Mouse (Mus musculus): ENCODE measurements around the gene Ccdc158. TPM values are rescaled to one million over a fixed set of nuclear protein-coding genes. Genes with fewer than 3 reads are reported as not detected.
A peak's percentile ranks its signal among the peaks of the same experiment; 100 is the strongest.

Gene Ccdc158
- polyA plus RNA-seq, 1 experiment from 2014 or later, result 0.10 TPM

DNA sequence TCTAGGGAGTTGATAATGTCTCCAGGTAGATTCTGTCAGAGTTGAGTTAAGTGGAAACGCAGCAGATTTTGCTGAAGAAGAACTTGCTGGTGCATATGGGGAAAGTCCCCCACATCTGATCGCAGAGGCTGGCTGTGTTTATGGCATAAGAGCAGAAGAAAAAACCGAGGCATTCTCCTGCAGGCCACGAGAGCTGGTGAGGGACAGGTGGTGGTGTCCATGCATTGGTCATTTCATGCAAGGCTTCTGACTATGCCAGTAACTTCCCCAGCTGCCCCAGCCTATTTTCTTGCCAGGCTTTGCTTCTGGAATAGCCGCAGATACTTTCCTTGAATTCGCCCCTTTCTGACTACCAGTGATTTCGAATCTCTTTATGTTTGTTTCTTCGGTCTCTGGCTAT is 78.2 kb downstream of the Ccdc158 start:
- ATAC-seq (ENCODE audit: insufficient read depth), result no peak
- 75% methylated on average over 8 of the region's 8 CpGs for WGBS (ENCODE audit: insufficient replicate concordance)
- no peak overlapping the region for H3K27ac ChIP-seq (replicated peaks)
- H3K4me3 ChIP-seq (replicated peaks), result no peak overlapping the region
- H3K4me1 ChIP-seq (replicated peaks), result no peaks in the 10 kb centered on the region
- H3K9ac ChIP-seq, result no peak overlapping the region
- H3K4me2 ChIP-seq, result no peak overlapping the region
- H3K9me3 ChIP-seq (replicated peaks), result no peaks in the 10 kb centered on the region
- H3K36me3 ChIP-seq (replicated peaks), result no peaks in the 10 kb centered on the region
- peaks cover 7% of the 10 kb centered on the region for H3K27me3 ChIP-seq

DNA sequence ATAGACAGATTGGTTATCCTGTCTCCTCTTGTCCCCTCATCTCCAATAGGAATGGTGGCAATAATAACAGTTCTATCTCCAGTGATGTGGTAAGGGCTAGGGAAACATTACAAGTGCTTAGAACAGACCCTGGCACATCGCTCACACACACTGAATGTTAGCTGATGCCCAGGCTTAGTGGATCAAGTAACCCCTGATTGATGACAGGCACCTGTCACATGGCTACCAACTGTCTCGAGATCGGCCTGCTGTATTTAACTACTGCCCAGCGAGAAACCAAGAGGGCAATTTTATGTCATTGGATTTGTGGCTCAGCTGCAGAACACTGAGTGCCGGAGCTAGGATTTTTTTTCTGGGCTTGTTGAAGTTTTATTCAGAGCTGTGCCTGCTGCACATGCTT is 80.0 kb downstream of the Ccdc158 start:
- Histone ChIP-seq H3K9me3 (replicated peaks) (no peaks in the 10 kb centered on the region), H3K27ac (replicated peaks) (no peak overlapping the region), H3K4me2 (no peak overlapping the region), H3K36me3 (replicated peaks) (no peaks in the 10 kb centered on the region), H3K4me1 (replicated peaks) (no peaks in the 10 kb centered on the region), H3K9ac (no peak overlapping the region), H3K27me3 (no peaks in the 10 kb centered on the region), H3K4me3 (replicated peaks) (no peak overlapping the region)
- no peak for ATAC-seq (ENCODE audit: insufficient read depth)
- WGBS (ENCODE audit: insufficient replicate concordance), result 65% methylated on average over 5 of the region's 5 CpGs

DNA sequence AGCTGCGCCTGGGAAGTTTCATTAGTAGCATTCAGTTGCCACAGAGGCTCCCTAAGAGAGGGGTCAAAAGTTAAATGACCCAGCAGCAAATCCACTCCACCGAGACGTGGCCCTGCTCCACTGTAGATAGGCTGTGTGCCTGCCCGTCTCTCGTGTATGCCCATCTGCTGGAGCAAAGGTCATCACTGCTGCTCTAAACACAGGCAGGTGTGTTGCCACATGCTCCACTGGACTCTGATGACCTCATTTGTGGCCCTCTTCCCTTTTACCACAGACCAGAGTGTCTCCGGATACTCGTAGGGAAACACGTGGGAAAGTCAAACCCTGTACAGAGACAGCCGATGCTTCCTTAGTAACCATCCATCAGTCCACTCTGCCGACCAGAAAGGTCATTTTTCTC is 89.1 kb downstream of the Ccdc158 start:
- H3K4me2 ChIP-seq, result no peak overlapping the region
- peak; percentile 73 for ATAC-seq (ENCODE audit: insufficient read depth)
- no peaks in the 10 kb centered on the region for H3K9me3 ChIP-seq (replicated peaks)
- no peak overlapping the region for H3K27ac ChIP-seq (replicated peaks)
- H3K36me3 ChIP-seq (replicated peaks), result no peaks in the 10 kb centered on the region
- H3K9ac ChIP-seq, result no peak overlapping the region
- H3K4me3 ChIP-seq (replicated peaks), result no peak overlapping the region
- H3K27me3 ChIP-seq, result no peaks in the 10 kb centered on the region
- H3K4me1 ChIP-seq (replicated peaks), result no peaks in the 10 kb centered on the region
- 64% methylated on average over 10 of the region's 10 CpGs for WGBS (ENCODE audit: insufficient replicate concordance)

DNA sequence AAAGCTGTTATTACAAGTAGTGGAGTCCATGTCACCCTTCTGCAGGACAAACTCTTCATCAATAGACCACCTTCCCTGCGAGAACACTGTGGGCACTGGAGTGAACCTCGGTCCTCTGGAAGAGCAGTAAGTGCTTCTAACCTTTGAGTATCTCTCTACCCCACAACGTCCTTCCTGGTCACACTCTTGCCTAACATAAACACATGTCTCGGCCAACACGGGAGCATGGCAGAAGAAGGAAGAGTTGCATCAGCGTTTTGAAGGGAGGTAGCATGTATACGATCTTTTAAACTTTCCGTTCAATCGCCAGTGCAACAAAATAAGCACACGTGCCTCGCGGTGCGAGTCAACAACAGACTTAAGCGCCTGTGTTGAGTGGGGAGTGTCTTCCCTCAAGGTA is 95.5 kb downstream of the Ccdc158 start:
- Histone ChIP-seq H3K36me3 (replicated peaks) (no peaks in the 10 kb centered on the region), H3K4me3 (replicated peaks) (no peak overlapping the region), H3K27ac (replicated peaks) (no peak overlapping the region), H3K9me3 (replicated peaks) (no peaks in the 10 kb centered on the region), H3K27me3 (no peaks in the 10 kb centered on the region), H3K9ac (no peak overlapping the region), H3K4me2 (no peak overlapping the region), H3K4me1 (replicated peaks) (no peaks in the 10 kb centered on the region)
- no peak for ATAC-seq (ENCODE audit: insufficient read depth)
- 65% methylated on average over 14 of the region's 14 CpGs for WGBS (ENCODE audit: insufficient replicate concordance)

DNA sequence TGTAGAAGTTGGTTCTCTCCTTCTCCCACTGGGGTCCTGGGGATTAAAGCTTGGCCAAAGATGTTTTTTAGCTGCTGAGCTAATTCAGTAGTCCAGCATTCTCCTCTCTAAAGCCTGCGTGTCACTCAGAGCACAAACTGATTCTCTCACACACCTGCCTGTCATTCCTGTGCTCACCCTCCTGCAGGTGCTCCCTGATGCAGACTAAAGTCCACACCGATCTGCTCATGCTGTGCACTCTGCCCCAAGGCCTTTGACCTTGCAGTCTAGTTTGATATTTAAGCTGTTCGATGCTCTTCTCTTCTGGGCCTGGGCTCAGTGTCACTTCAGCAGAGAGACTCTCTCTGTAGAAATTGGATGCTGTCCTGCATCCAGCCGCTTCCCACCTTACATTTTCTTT is 103.8 kb downstream of the Ccdc158 start:
- Histone ChIP-seq H3K27ac (replicated peaks) (no peak overlapping the region), H3K4me3 (replicated peaks) (no peak overlapping the region), H3K9ac (no peak overlapping the region), H3K36me3 (replicated peaks) (no peaks in the 10 kb centered on the region), H3K27me3 (no peaks in the 10 kb centered on the region), H3K4me2 (no peak overlapping the region; the same call in 1 of the 2 replicates), H3K4me1 (replicated peaks) (no peaks in the 10 kb centered on the region), H3K9me3 (replicated peaks) (no peaks in the 10 kb centered on the region)
- ATAC-seq (ENCODE audit: insufficient read depth), result peak; percentile 76
- WGBS (ENCODE audit: insufficient replicate concordance), result 55% methylated on average over 4 of the region's 4 CpGs

DNA sequence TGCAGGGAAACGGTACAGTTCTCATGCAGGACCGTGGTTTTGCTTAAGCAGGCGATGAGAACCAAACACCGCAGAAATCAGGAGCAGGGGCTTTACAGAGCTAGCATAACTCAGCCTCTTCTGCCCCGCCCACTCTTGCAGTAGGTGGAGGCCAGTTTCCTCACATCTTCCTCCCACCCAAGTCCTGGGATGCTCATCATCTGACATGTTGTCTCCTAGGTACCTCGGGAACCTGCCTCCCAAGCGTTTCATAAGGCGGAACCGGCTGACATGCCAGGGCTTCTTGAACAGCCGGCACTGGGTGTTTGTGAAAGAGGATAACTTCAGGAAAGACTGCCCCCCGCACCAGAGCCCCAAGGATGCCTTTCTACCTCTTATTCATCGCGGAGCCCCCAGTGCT is 113.1 kb downstream of the Ccdc158 start:
- no peak overlapping the region for H3K4me2 ChIP-seq
- no peak overlapping the region for H3K9ac ChIP-seq
- no peak overlapping the region for H3K27ac ChIP-seq (replicated peaks)
- H3K9me3 ChIP-seq (replicated peaks), result no peaks in the 10 kb centered on the region
- ATAC-seq (ENCODE audit: insufficient read depth), result no peak
- no peaks in the 10 kb centered on the region for H3K27me3 ChIP-seq
- no peak overlapping the region for H3K4me3 ChIP-seq (replicated peaks)
- no peaks in the 10 kb centered on the region for H3K36me3 ChIP-seq (replicated peaks)
- WGBS (ENCODE audit: insufficient replicate concordance), result 66% methylated on average over 13 of the region's 13 CpGs
- H3K4me1 ChIP-seq (replicated peaks), result no peaks in the 10 kb centered on the region

DNA sequence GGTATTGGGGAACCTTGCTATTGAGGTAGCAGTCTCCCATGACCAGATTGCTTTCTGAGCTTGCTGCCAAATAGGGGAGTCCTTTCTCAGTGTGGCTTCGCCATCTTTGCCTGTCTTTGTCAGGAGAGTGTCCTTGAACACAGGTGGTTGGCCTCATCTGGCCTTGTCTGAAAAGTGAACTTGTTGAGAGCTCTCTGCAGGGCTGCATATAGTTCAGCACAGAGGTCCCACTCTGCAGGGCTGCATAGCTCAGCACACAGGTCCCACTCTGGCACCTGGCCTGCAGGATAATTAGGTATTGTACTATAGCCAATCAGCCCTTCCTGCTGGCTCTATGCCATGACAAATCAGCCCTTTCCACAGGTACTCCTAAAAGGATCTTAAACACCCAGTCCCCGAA is 114.9 kb downstream of the Ccdc158 start:
- 52% methylated on average over 2 of the region's 2 CpGs for WGBS (ENCODE audit: insufficient replicate concordance)
- Histone ChIP-seq H3K27me3 (no peaks in the 10 kb centered on the region), H3K4me3 (replicated peaks) (no peak overlapping the region), H3K4me1 (replicated peaks) (no peaks in the 10 kb centered on the region), H3K9ac (no peak overlapping the region), H3K36me3 (replicated peaks) (no peaks in the 10 kb centered on the region), H3K4me2 (no peak overlapping the region), H3K27ac (replicated peaks) (no peak overlapping the region), H3K9me3 (replicated peaks) (no peaks in the 10 kb centered on the region)
- ATAC-seq (ENCODE audit: insufficient read depth), result no peak

Other genes with a start within 250 kb of the Ccdc158 start
- gene Nup54, start 240.1 kb downstream of the Ccdc158 start, polyA plus RNA-seq (2015; fragmentation: Nextera tagmentation; extraction: Ambion mirVana), result 26.7 and 27.7 TPM in 2 replicates
- 7.0 and 8.0 TPM in 2 replicates for gene Scarb2, start 168.4 kb downstream of the Ccdc158 start, polyA plus RNA-seq (2015; fragmentation: Nextera tagmentation; extraction: Ambion mirVana)
- 4.6 and 7.8 TPM in 2 replicates for gene Fam47e, start 120.2 kb downstream of the Ccdc158 start, polyA plus RNA-seq (2015; fragmentation: Nextera tagmentation; extraction: Ambion mirVana)
- 33.7 and 44.3 TPM in 2 replicates for gene Stbd1, start 72.2 kb downstream of the Ccdc158 start, polyA plus RNA-seq (2015; fragmentation: Nextera tagmentation; extraction: Ambion mirVana)
- gene Shroom3, start 8.2 kb upstream of the Ccdc158 start, polyA plus RNA-seq (2015; fragmentation: Nextera tagmentation; extraction: Ambion mirVana), result 0.22 and 0.62 TPM in 2 replicates